Mouse (Mus musculus) E14TG2a.4 (cell line): Measurements from ENCODE around the gene Aco2.

Experiments
- CTCF ChIP-seq: conservative IDR thresholded peaks from 2 replicates; pipeline ENCODE4 v1.5.1; 2014; ENCODE audit warnings: low read length
- NANOG ChIP-seq: IDR thresholded peaks from 2 replicates; pipeline ENCODE4 v1.6.1; 2014; ENCODE audit warnings: borderline replicate concordance, low read length, mixed read lengths

DNA sequence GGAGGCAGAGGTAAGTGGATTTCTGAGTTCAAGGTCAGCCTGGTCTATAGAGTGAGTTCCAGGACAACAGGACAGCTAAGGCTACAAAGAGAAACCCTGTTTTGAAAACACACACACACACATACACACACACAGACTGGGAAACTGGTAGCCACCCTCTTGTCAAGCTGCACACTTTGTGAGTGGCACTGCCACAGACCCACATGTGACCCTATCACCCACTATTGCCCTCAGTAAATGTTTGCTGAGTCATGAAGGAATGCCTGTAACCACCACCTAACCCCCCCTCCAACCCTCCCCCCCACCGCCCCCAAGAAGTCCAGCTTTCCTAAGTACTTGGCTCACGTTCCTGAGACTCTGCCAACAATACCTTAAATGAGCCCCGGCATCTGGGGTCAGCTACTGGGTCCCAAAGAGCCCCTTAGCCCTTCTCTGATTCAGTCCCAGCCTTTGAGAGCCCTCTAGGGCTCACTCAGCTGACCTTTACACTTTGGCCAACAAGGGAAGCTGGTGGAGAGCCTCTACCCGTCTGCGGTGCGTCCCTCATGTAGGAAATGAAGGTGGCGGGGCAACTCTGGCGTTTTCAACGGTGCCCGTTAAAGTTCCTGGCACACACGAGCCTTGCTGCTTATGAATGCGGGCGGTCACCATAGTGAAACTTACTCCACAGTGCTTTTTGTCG is 33.4 kb upstream of the Aco2 start:
- TF ChIP-seq CTCF = no peak
- TF ChIP-seq NANOG = no peak
